In genomic region chr5:81365250-81365649, GRCm38 (mm10) we compare ENCODE assay signal across 24 mouse cellular contexts.
DNase-seq lines count a peak whose midpoint lies in the region; ATAC-seq and TF ChIP-seq lines count a peak whose summit lies in the region.
"Had no signal": no experiment of that assay in that cellular context is flagged by ENCODE, and none has a peak within 500 bp of the region (broad histone marks: within the 10 kb centered on the region; RNA-seq: fewer than 3 reads in every experiment).

No protein-coding gene starts in this region.

- no peak for TF ChIP-seq POLR2A in myocyte (IDR thresholded peaks at IDR 0.05; ENCODE audit: insufficient read length, low read depth)

- no peaks in the 10 kb centered on the region for H3K79me2 ChIP-seq in myocyte (ENCODE audit: control insufficient read depth, insufficient read depth)

- peak overlapping the region; percentile 18; the same call in 1 of the 2 replicates for H3K27ac ChIP-seq in layer of hippocampus, adult 2 months
- H3K27ac ChIP-seq: embryonic facial prominence, embryonic 12.5 days; forebrain, embryonic 15.5 days; heart, embryonic 15.5 days; limb, embryonic 13.5 days; liver, embryonic 13.5 days; lung, embryonic 15.5 days; neural tube, embryonic 15.5 days had no signal

- H3K27me3 ChIP-seq in myocyte (ENCODE audit: control insufficient read depth, insufficient read depth, insufficient read length), result no peaks in the 10 kb centered on the region
- H3K27me3 ChIP-seq: embryonic facial prominence, embryonic 12.5 days; heart, embryonic 15.5 days; limb, embryonic 13.5 days; liver, embryonic 13.5 days; lung, embryonic 15.5 days; neural tube, embryonic 15.5 days had no signal

- H3K36me3 ChIP-seq in myocyte (ENCODE audit: control insufficient read depth, insufficient read depth), result no peaks in the 10 kb centered on the region
- H3K36me3 ChIP-seq: embryonic facial prominence, embryonic 12.5 days; forebrain, embryonic 15.5 days; heart, embryonic 15.5 days; limb, embryonic 13.5 days; liver, embryonic 13.5 days; lung, embryonic 15.5 days; neural tube, embryonic 15.5 days had no signal

- H3K4me2 ChIP-seq in myocyte (ENCODE audit: low read depth), result peak overlapping the region; percentile 72
- H3K4me2 ChIP-seq: embryonic facial prominence, embryonic 12.5 days; forebrain, embryonic 15.5 days; heart, embryonic 15.5 days; limb, embryonic 13.5 days; liver, embryonic 13.5 days; lung, embryonic 15.5 days; neural tube, embryonic 15.5 days had no signal

- no peak overlapping the region for H3K4me3 ChIP-seq in layer of hippocampus, adult 2 months
- H3K4me3 ChIP-seq in myocyte, result no peak overlapping the region
- H3K4me3 ChIP-seq: embryonic facial prominence, embryonic 12.5 days; forebrain, embryonic 15.5 days; heart, embryonic 15.5 days; limb, embryonic 13.5 days; liver, embryonic 13.5 days; lung, embryonic 15.5 days; neural tube, embryonic 15.5 days had no signal

- no peak for DNase-seq in frontal cortex, postnatal 10 days (ENCODE audit: low spot score in 2 of 2)
- no peak for DNase-seq in layer of hippocampus, adult 2 months (ENCODE audit: low spot score in 2 of 2)
- no peak for DNase-seq in layer of hippocampus, adult 11-12 months (ENCODE audit: low spot score)
- DNase-seq in Muller cell, postnatal 12 days (ENCODE audit: inconsistent ontology term), result peak; percentile 76
- DNase-seq in urinary bladder, adult 2 months (ENCODE audit: low spot score), result no peak
- DNase-seq: adrenal gland, postnatal 36 days; cerebellum, adult 18-20 months; cerebellum, postnatal 36 days; gastrocnemius, postnatal 36 days; kidney, postnatal 10 days; layer of hippocampus, adult 9-11 months; liver, embryonic 13.5 days; midbrain, embryonic 14.5 days; thymus, postnatal 25 days had no signal

- ATAC-seq in frontal cortex, adult (ENCODE audit: low TSS enrichment), result 0 out of 2 replicates have a peak, but pooled peaks have one; percentile 27
- ATAC-seq: activated CD4-positive, CD25-positive, alpha-beta regulatory T cell, adult 4 months; forebrain, embryonic 15.5 days; inflammation-experienced regulatory T-cells, adult 6 months had no signal

- TF ChIP-seq CTCF in layer of hippocampus, adult 2 months (conservative IDR thresholded peaks at IDR 0.05), result no peak

- H3ac ChIP-seq in myocyte (ENCODE audit: control insufficient read depth, insufficient read length), result no peak overlapping the region

TF ChIP-seq in myocyte, 11 proteins besides CTCF, POLR2A, EP300 and RAD21:
- no peak for TF ChIP-seq POLR2AphosphoS2 (IDR thresholded peaks at IDR 0.05; ENCODE audit: insufficient read length, low read depth)
- TF ChIP-seq USF1 (IDR thresholded peaks at IDR 0.05; ENCODE audit: low read depth), result no peak
- no peak for TF ChIP-seq MAX (IDR thresholded peaks at IDR 0.05; ENCODE audit: low read depth)
- TF ChIP-seq MYOD1 (IDR thresholded peaks at IDR 0.05; ENCODE audit: control insufficient read depth in 1 of 3, insufficient read length in 2 of 3, low read depth in 2 of 3), result no peak
- no peak for TF ChIP-seq E2F4 (IDR thresholded peaks at IDR 0.05; ENCODE audit: insufficient read depth)
- no peak for TF ChIP-seq TCF3 (IDR thresholded peaks at IDR 0.05; ENCODE audit: insufficient read length, low read depth)
- no peak for TF ChIP-seq REST (IDR thresholded peaks at IDR 0.05; ENCODE audit: insufficient read depth, insufficient read length)
